Comparison of ENCODE assay signal across 8 mouse cellular contexts in the genomic region with DNA sequence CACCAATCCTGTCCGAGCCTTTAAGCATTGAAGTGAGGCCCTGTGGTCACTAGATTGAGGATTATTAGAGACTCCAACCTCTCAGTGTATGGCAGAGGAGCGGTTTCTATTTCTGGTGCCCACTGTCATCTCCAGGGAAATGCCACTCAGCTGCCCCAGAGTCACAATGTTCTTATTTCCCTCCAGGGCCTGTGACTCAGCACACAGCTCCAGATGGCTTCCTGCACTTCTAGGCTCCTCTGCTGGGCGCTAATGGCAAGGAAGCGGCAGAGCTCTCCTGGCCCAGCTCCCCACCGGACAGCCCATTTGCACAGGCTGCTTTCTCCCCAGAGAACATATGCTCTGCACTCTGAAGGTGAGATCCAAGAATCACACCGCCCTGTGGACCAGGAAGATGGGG.
DNase-seq lines count a peak whose midpoint lies in the region; ATAC-seq lines count a peak whose summit lies in the region.

No protein-coding gene starts in this region.

- H3K36me3 ChIP-seq in neural tube, embryonic 13.5 days = no peaks in the 10 kb centered on the region
- H3K36me3 ChIP-seq in forebrain, embryonic 16.5 days (ENCODE audit: control insufficient read depth, insufficient read depth) = no peaks in the 10 kb centered on the region

- no peak; the same call in 1 of the 2 replicates for ATAC-seq in neural tube, embryonic 13.5 days (ENCODE audit: low read depth)
- ATAC-seq in forebrain, embryonic 16.5 days = peak; percentile 59
- ATAC-seq in hematopoietic stem cell, adult 5-6 weeks (replicated peaks in 1 of 2; ENCODE audit: insufficient read depth in 1 of 2, low FRiP score in 2 of 2, low TSS enrichment in 1 of 2, low read depth in 1 of 2, poor library complexity in 2 of 2, severe bottlenecking in 2 of 2) = peak; percentile 91 to 94
- peak; percentile 57 for ATAC-seq in megakaryocyte, adult 5-6 weeks (ENCODE audit: poor library complexity, severe bottlenecking)

- WGBS in neural tube, embryonic 13.5 days = 53% methylated on average over 6 of the region's 6 CpGs
- 58% methylated on average over 6 of the region's 6 CpGs for WGBS in forebrain, embryonic 16.5 days

- no peak overlapping the region for H3K4me3 ChIP-seq in neural tube, embryonic 13.5 days
- H3K4me3 ChIP-seq in forebrain, embryonic 16.5 days (replicated peaks; ENCODE audit: low read length) = no peak overlapping the region

- no peak overlapping the region for H3K4me2 ChIP-seq in neural tube, embryonic 13.5 days
- no peak overlapping the region for H3K4me2 ChIP-seq in forebrain, embryonic 16.5 days (ENCODE audit: low read length)

- DNase-seq in adrenal gland, adult (ENCODE audit: inconsistent age in 2 of 2, low spot score in 1 of 2) = peak; percentile 70 to 77
- no peak for DNase-seq in adrenal gland, postnatal 4 days (ENCODE audit: low spot score in 2 of 2)
- no peak for DNase-seq in neural tube, embryonic 10.5 days (ENCODE audit: extremely low spot score, low spot score)
- DNase-seq in spleen, adult 18-20 months = no peak

- H3K27ac ChIP-seq in neural tube, embryonic 13.5 days (replicated peaks) = 0 out of 2 replicates have a peak overlapping the region, but pooled peaks have one; percentile 28
- no peak overlapping the region for H3K27ac ChIP-seq in forebrain, embryonic 16.5 days (ENCODE audit: low read length)

- no peaks in the 10 kb centered on the region for H3K9me3 ChIP-seq in neural tube, embryonic 13.5 days
- H3K9me3 ChIP-seq in forebrain, embryonic 16.5 days (ENCODE audit: control insufficient read depth, low read length) = peaks cover 3% of the 10 kb centered on the region; the same call in 1 of the 2 replicates

- H3K4me1 ChIP-seq in neural tube, embryonic 13.5 days (replicated peaks) = peaks cover 2% of the 10 kb centered on the region; the same call in 1 of the 2 replicates
- H3K4me1 ChIP-seq in forebrain, embryonic 16.5 days (replicated peaks; ENCODE audit: control insufficient read depth, insufficient read depth, low read length) = no peaks in the 10 kb centered on the region

- no peaks in the 10 kb centered on the region for H3K27me3 ChIP-seq in neural tube, embryonic 13.5 days
- no peaks in the 10 kb centered on the region for H3K27me3 ChIP-seq in forebrain, embryonic 16.5 days (replicated peaks; ENCODE audit: control insufficient read depth, insufficient read depth, low read length)

- H3K9ac ChIP-seq in neural tube, embryonic 13.5 days = no peak overlapping the region
- no peak overlapping the region for H3K9ac ChIP-seq in forebrain, embryonic 16.5 days (replicated peaks; ENCODE audit: low read depth, low read length)

Comparison
In these comparisons a context has a peak if more than half of its experiments do, and no peak if none do; other contexts are left out.
1. DNase-seq: peak in adrenal gland, adult (2 of 2); none in adrenal gland, postnatal 4 days (0 of 2), neural tube, embryonic 10.5 days (single experiment) and spleen, adult 18-20 months (0 of 2).